Mouse (Mus musculus) lung, postnatal 0 days (tissue): ENCODE results near the gene Spry1.

Experiments
- CTCF ChIP-seq: IDR thresholded peaks from 2 replicates; pipeline ENCODE4 v1.5.1; 2016; ENCODE audit warnings: antibody characterized with exemption, mild to moderate bottlenecking
- EP300 ChIP-seq: IDR thresholded peaks from 2 replicates; pipeline ENCODE4 v1.6.1; 2016; ENCODE audit warnings: antibody characterized with exemption, mild to moderate bottlenecking, control low read depth

DNA sequence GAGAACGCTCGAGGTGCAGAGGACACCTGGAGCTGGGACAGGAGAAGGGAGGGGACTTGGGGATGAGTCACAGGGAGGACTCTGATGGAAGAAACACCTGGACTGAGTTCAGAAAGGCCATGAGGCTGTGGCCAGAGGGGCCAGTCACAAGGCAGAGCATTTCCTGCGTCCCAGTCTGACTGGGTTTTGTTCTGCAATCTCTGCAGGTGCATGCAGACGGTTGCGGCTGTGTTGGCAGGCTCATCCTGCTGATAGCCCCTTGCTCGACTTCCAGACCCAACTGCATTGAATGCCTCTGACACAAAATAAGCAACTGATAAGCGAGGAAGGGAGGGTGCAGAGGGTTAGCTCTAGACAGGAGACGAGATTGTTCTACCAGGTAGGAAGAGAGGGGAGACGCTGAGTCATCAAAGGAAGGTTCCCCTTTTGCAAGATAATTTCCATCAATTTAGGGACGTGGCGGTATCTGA lies 35.3 kb downstream of the Spry1 start:
- TF ChIP-seq CTCF = no peak
- TF ChIP-seq EP300 = no peak
